Mouse (Mus musculus) gastrocnemius, postnatal 14 days (tissue): Measurements from ENCODE around the gene Uncx. TPM values are rescaled to one million over a fixed set of nuclear protein-coding genes. Genes with fewer than 3 reads are reported as not detected.
"Not testable (repeated sequence)": the region's sequence is repeated elsewhere in the genome, so short reads cannot be mapped to it uniquely, and the experiment has no call there.

Experiments used
- DNase-seq: peaks from one replicate; pipeline ENCODE4 v3.0.0; 2021; ENCODE audit warnings: mixed read lengths
- intact Hi-C: fragments of 180-260 bp; cut with DNase I; formaldehyde crosslinking; loops from one replicate; pipeline ENCODE4 v1.15.1; 2025; ENCODE audit warnings: low total_unique reads
- total RNA-seq, 2 experiments: library from RNA; stranded (reverse); gene quantifications; 2 replicates each; pipeline ENCODE4 v1.2.3; 2021

Gene Uncx
- total RNA-seq, 2 experiments from 2014 or later: not detected

GRCm38 (mm10) chr5:139558468-139558804, 15.1 kb downstream of the Uncx start:
- intact Hi-C loops: no loop called here
- no peak for DNase-seq

GRCm38 (mm10) chr5:139558917-139559660, 15.8 kb downstream of the Uncx start:
- intact Hi-C loops: no loop called here
- no peak for DNase-seq

GRCm38 (mm10) chr5:139559782-139560181, 16.5 kb downstream of the Uncx start:
- intact Hi-C loops: no loop called here
- DNase-seq: no peak

GRCm38 (mm10) chr5:139561363-139562001, 18.2 kb downstream of the Uncx start:
- intact Hi-C loops: no loop called here
- no peak for DNase-seq

GRCm38 (mm10) chr5:139564663-139565062, 21.4 kb downstream of the Uncx start:
- DNase-seq: no peak
- intact Hi-C loops: no loop called here

GRCm38 (mm10) chr5:139565462-139565861, 22.2 kb downstream of the Uncx start:
- intact Hi-C loops: no loop called here
- DNase-seq: no peak

GRCm38 (mm10) chr5:139566640-139567399, 23.5 kb downstream of the Uncx start:
- intact Hi-C loops: no loop called here
- DNase-seq: no peak

- DNase-seq: no peak
- intact Hi-C loops: no loop called here
Measured at GRCm38 (mm10) chr5:139568079-139568478, 24.8 kb downstream of the Uncx start.

- intact Hi-C loops: no loop called here
- no peak for DNase-seq
Measured at GRCm38 (mm10) chr5:139572526-139572925, 29.2 kb downstream of the Uncx start.

- intact Hi-C loops: no loop called here
- no peak for DNase-seq
Measured at GRCm38 (mm10) chr5:139573606-139574311, 30.5 kb downstream of the Uncx start.

- no peak for DNase-seq
- intact Hi-C loops: no loop called here
Measured at GRCm38 (mm10) chr5:139575054-139575453, 31.8 kb downstream of the Uncx start.

GRCm38 (mm10) chr5:139580171-139580743, 37.0 kb downstream of the Uncx start:
- intact Hi-C loops: no loop called here
- no peak for DNase-seq

- no peak for DNase-seq
- intact Hi-C loops: no loop called here
Measured at GRCm38 (mm10) chr5:139581308-139581868, 38.1 kb downstream of the Uncx start.

- intact Hi-C loops: no loop called here
Measured at GRCm38 (mm10) chr5:139584971-139585747, 41.9 kb downstream of the Uncx start.

GRCm38 (mm10) chr5:139585748-139586060, 42.4 kb downstream of the Uncx start:
- intact Hi-C loops: no loop called here
- no peak for DNase-seq

More at GRCm38 (mm10) chr5:139584971-139585747, 41.9 kb downstream of the Uncx start:
- no peak for DNase-seq

GRCm38 (mm10) chr5:139587459-139587858, 44.2 kb downstream of the Uncx start:
- DNase-seq, intact Hi-C loops: not testable (repeated sequence)

GRCm38 (mm10) chr5:139590682-139591360, 47.5 kb downstream of the Uncx start:
- intact Hi-C loops, DNase-seq: not testable (repeated sequence)

- intact Hi-C loops: no loop called here
- no peak for DNase-seq
Measured at GRCm38 (mm10) chr5:139592011-139592410, 48.7 kb downstream of the Uncx start.
